Mouse (Mus musculus) kidney, adult 2 months (tissue): ENCODE data around the gene Ccdc163.

Experiments used
- CTCF ChIP-seq: fragments of 200-500 bp; conservative IDR thresholded peaks from 2 replicates; pipeline ENCODE4 v1.5.1; 2011; ENCODE audit warnings: low read depth, mild to moderate bottlenecking, control low read depth, low read length, moderate library complexity, mixed read lengths; ENCODE audit not compliant: insufficient read depth, insufficient read length
- POLR2A ChIP-seq: fragments of 200-500 bp; IDR thresholded peaks from one replicate; pipeline ENCODE4 v1.6.1; 2011; ENCODE audit warnings: low read depth, low read length, control low read depth

GRCm38 (mm10) chr4:116799901-116800300 lies 91.6 kb downstream of the Ccdc163 start:
- TF ChIP-seq POLR2A (no peak), CTCF (peak; percentile 38; the same call in 1 of the 2 replicates)
